Mouse (Mus musculus): ENCODE data around the gene St6galnac3.

- TF ChIP-seq CTCF (IDR thresholded peaks at IDR 0.05) (no peak), EP300 (IDR thresholded peaks at IDR 0.05; ENCODE audit: insufficient read depth, low read depth, low read length) (no peak)
Observed at GRCm38 (mm10) chr3:153537435-153537834, 187.5 kb downstream of the St6galnac3 start.
